Mouse (Mus musculus) G1E (cell line): ENCODE measurements around the gene Mrps2. TPM values are rescaled to one million over a fixed set of nuclear protein-coding genes. Genes with fewer than 3 reads are reported as not detected.
A peak's percentile ranks its signal among the peaks of the same experiment; 100 is the strongest.

ENCODE experiments used
- ATAC-seq: 2 replicates; pipeline ENCODE4 v1.8.0; 2016; ENCODE audit warnings: mild to moderate bottlenecking; ENCODE audit not compliant: insufficient number of reproducible peaks, poor library complexity, low FRiP score, severe bottlenecking; ENCODE audit errors: extremely low read depth
- DNase-seq: peaks from one replicate; pipeline ENCODE4 v3.0.0; 2012; ENCODE audit warnings: low spot score
- H3K27me3 ChIP-seq: 2 replicates; pipeline ENCODE4 v1.6.1; 2012; ENCODE audit warnings: mild to moderate bottlenecking, low read length, inconsistent platforms; ENCODE audit not compliant: insufficient read depth
- H3K36me3 ChIP-seq: replicated peaks from 2 replicates; pipeline ENCODE3; 2012; ENCODE audit warnings: mild to moderate bottlenecking, inconsistent platforms
- H3K4me1 ChIP-seq: 2 replicates; pipeline ENCODE4 v1.6.1; 2012; ENCODE audit warnings: low read depth, low read length, inconsistent platforms, mixed read lengths; ENCODE audit not compliant: insufficient read depth
- H3K4me3 ChIP-seq: 2 replicates; pipeline ENCODE4 v1.5.1; 2012; ENCODE audit warnings: low read depth, mild to moderate bottlenecking, inconsistent platforms, low read length, moderate library complexity, mixed read lengths
- H3K9me3 ChIP-seq: replicated peaks from 2 replicates; pipeline ENCODE4 v1.6.1; 2012; ENCODE audit warnings: inconsistent platforms
- CTCF ChIP-seq: IDR thresholded peaks from 2 replicates; pipeline ENCODE4 v1.5.1; 2012; ENCODE audit warnings: low read depth, low read length, inconsistent platforms, mixed read lengths
- GATA1 ChIP-seq: IDR thresholded peaks from 2 replicates; pipeline ENCODE4 v1.6.1; 2012; ENCODE audit warnings: borderline replicate concordance, low read length, inconsistent platforms, mixed read lengths
- GATA2 ChIP-seq: IDR thresholded peaks from 2 replicates; pipeline ENCODE4 v1.6.1; 2012; ENCODE audit warnings: low read depth, low read length, inconsistent platforms, borderline replicate concordance
- POLR2AphosphoS5 ChIP-seq: IDR thresholded peaks from 2 replicates; pipeline ENCODE4 v1.6.1; 2012; ENCODE audit warnings: low read depth, low read length, inconsistent platforms; ENCODE audit not compliant: insufficient replicate concordance
- TAL1 ChIP-seq: conservative IDR thresholded peaks from 2 replicates; pipeline ENCODE4 v1.6.1; 2012; ENCODE audit warnings: low read depth, low read length, inconsistent platforms, mixed read lengths
- polyA plus RNA-seq: library from polyadenylated mRNA; stranded (reverse); fragments of >175 nt; gene quantifications from 2 replicates; pipeline ENCODE4 v1.2.3, GENCODE M21; 2012
- total RNA-seq, 2 experiments: library from RNA; stranded (forward) in 1 of 2; stranded (reverse) in 1 of 2; fragments of 200-1000 nt in 1 of 2; fragments of >200 nt in 1 of 2; fragmentation: Nextera tagmentation in 1 of 2; gene quantifications; 2 replicates each; pipeline ENCODE4 v1.2.3; 2014 to 2017

The Mrps2 gene
- total and polyA plus RNA-seq, 3 experiments: 30.3 to 101 (median 46.4) TPM

DNA sequence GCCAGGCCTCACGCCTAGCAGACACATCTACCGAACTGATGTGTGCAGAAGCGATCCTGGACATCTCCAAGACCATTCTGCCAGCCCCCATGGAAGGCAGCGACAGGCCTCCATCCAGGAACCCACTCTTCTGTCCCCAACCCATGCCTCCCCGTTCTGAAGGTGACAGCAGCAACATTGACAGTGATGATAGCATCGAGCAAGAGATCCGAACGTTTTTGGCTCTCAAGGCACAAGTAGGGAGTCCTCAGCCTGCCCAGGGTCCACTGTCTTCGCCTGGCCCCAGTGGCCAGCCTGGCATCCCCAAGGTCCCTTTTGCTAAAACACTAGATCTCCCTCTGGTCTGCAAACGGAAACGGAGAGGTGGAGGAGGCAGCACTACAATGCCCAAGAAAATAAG lies 16.2 kb upstream of the Mrps2 start:
- Histone ChIP-seq H3K27me3 (peaks cover 25% of the 10 kb centered on the region; the same call in 1 of the 2 replicates), H3K9me3 (peaks cover 5% of the 10 kb centered on the region; the same call in 1 of the 2 replicates), H3K36me3 (no peaks in the 10 kb centered on the region), H3K4me1 (no peaks in the 10 kb centered on the region), H3K4me3 (no peak overlapping the region)
- ATAC-seq: no peak
- TF ChIP-seq GATA1 (no peak), CTCF (no peak), POLR2AphosphoS5 (no peak), GATA2 (no peak), TAL1 (no peak)
- no peak for DNase-seq

DNA sequence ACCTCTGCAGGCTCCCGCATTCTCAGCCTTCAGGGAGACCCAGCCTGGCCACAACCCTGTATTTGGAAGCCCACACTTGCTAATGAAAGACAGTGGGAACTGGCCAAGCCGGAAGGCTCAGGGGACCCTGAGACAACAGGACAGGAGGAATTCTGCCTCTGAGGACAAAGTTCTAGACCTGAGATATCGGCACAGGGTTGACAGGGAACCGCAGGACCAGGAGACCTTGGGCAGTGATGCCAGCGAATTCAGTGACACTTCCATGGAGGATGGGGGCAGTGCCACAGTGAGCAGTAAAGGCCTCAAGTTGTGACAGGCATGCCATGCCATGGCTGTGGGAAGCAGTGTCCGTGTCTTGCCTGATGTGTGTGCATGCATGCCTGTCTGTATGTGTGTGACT lies 14.3 kb upstream of the Mrps2 start:
- Histone ChIP-seq H3K36me3 (no peaks in the 10 kb centered on the region), H3K9me3 (no peaks in the 10 kb centered on the region), H3K27me3 (peaks cover 25% of the 10 kb centered on the region; the same call in 1 of the 2 replicates), H3K4me3 (no peak overlapping the region), H3K4me1 (no peaks in the 10 kb centered on the region)
- ATAC-seq (no peak), DNase-seq (no peak)
- TF ChIP-seq TAL1 (no peak), GATA1 (no peak), POLR2AphosphoS5 (no peak), CTCF (no peak), GATA2 (no peak)

DNA sequence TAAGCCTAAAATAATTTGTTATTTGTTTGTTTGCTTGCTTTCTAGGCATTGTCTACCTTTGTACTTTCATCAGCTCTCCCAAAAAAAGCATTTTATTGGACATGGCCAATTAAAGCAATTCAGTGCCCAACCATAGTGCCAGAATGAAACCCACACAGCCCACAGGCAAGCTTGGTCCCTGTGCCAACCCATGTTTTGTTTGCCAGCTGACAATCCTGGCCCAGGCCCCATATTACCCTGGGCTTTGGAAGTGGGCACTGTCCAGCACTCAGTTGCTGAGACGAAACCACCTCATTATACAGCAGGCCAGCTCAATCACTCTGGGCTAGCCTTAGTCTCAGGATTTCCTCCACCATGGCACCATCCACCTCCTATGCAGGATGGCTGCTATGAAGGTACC lies 11.2 kb upstream of the Mrps2 start:
- TF ChIP-seq TAL1: no peak
- no peak for TF ChIP-seq GATA1
- TF ChIP-seq GATA2: no peak
- TF ChIP-seq POLR2AphosphoS5: no peak
- TF ChIP-seq CTCF: no peak
- no peaks in the 10 kb centered on the region for H3K9me3 ChIP-seq
- no peaks in the 10 kb centered on the region for H3K36me3 ChIP-seq
- H3K27me3 ChIP-seq: peaks cover 19% of the 10 kb centered on the region
- no peaks in the 10 kb centered on the region for H3K4me1 ChIP-seq
- ATAC-seq (no peak), DNase-seq (no peak)
- no peak overlapping the region for H3K4me3 ChIP-seq

DNA sequence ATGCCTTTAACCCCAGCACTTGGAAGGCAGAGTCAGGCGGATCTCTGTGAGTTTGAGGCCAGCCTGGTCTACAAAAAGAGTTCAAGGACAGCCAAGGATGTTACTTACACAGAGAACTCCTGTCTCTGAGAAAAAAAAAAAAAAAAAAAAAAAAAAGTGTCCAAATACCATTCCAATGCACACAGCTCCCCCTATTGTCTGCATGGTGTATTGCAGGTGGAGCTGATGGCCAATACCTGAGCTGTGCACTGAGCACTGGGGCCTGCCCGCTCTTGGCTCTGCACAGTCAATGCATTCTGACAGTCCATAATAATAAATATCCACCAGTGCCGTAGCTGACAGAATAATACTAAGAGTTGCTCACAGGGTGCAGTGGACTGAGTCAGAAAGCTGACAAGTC lies 3.9 kb upstream of the Mrps2 start:
- Histone ChIP-seq H3K4me1 (peaks cover 14% of the 10 kb centered on the region), H3K36me3 (peaks cover 3% of the 10 kb centered on the region), H3K9me3 (no peaks in the 10 kb centered on the region), H3K27me3 (peaks cover 34% of the 10 kb centered on the region), H3K4me3 (no peak overlapping the region)
- peak; percentile 26 for DNase-seq
- ATAC-seq: no peak
- TF ChIP-seq GATA2 (no peak), TAL1 (no peak), CTCF (peak; percentile 85)

DNA sequence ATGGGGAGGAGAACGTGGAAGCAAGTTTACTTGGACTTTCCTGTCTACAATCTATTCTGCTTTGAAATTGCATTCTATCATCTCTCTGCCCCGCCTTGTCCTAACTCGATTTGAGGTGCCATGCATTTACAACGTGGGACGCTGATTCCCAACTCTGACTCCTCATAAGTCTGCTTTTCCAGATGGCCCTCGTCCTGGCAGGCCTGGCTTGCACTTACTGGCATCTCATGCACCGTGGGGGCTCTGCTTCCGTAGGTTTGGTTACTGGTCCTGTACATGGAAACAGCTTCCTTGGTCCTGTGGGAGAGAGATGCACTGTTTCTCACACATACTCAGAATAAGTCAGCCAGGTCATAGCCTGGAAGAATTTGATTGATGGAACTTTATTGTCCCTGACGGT lies 2.9 kb upstream of the Mrps2 start:
- peaks cover 13% of the 10 kb centered on the region for H3K36me3 ChIP-seq
- peaks cover 24% of the 10 kb centered on the region for H3K4me1 ChIP-seq
- TF ChIP-seq GATA1 (no peak), CTCF (no peak), GATA2 (no peak), TAL1 (no peak), POLR2AphosphoS5 (no peak)
- DNase-seq: no peak
- H3K9me3 ChIP-seq: peaks cover 4% of the 10 kb centered on the region; the same call in 1 of the 2 replicates
- peaks cover 34% of the 10 kb centered on the region for H3K27me3 ChIP-seq
- no peak for ATAC-seq
- H3K4me3 ChIP-seq: no peak overlapping the region

DNA sequence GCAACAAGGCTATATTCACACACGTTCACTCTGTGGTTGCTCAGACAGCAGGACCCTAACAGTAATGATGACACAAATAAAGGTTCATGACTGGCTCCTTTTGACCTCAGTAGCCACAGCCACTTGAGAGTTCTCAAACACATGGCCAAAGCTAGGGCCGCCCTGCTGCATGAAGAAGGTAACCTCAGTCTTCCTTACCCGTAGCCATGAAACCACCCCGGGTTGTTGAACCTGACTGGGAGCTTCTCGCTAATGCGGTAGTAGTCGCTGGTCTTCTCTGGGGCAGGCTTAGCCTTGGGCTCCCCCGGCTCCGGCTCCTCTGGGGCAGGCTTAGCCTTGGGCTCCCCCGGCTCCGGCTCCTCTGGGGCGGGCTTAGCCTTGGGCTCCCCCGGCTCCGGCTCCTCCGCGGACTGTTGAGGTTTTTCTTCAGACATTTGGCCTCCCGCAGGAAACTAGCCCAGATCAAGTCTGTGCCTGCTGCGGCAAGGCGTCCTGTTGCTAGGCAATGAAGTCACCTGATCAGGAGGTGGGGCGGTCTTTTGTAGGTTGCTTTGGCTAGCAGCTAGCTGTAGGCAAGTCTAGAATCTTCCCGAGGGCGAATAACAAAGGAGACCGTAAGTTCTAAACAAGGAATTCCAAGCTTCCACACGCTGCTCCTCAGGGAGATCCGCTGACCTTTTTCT lies 1.9 kb upstream of the Mrps2 start, which contains the start of gene 1700007K13Rik:
TSS of gene 1700007K13Rik (minus strand) at position 497 of the 683 bp plus-strand sequence.
- Histone ChIP-seq H3K36me3 (peaks cover 24% of the 10 kb centered on the region), H3K9me3 (peaks cover 4% of the 10 kb centered on the region; the same call in 1 of the 2 replicates), H3K27me3 (peaks cover 30% of the 10 kb centered on the region), H3K4me1 (peaks cover 26% of the 10 kb centered on the region), H3K4me3 (no peak within 1 kb of the TSS)
- no peak; the same call in 1 of the 2 replicates for ATAC-seq
- peak; percentile 19 for DNase-seq
- TF ChIP-seq GATA2 (no peak), CTCF (no peak), GATA1 (no peak), TAL1 (no peak), POLR2AphosphoS5 (no peak)
